Mouse (Mus musculus) myocyte (in vitro differentiated cells): ENCODE results near the gene Fam219a.

Experiments used
- MAX ChIP-seq: IDR thresholded peaks from one replicate; pipeline ENCODE4 v1.6.1; 2011; ENCODE audit warnings: low read depth, mild to moderate bottlenecking, control low read depth
- TCF3 ChIP-seq: IDR thresholded peaks from one replicate; pipeline ENCODE4 v1.6.1; 2011; ENCODE audit warnings: low read depth, control low read depth; ENCODE audit not compliant: insufficient read length

DNA sequence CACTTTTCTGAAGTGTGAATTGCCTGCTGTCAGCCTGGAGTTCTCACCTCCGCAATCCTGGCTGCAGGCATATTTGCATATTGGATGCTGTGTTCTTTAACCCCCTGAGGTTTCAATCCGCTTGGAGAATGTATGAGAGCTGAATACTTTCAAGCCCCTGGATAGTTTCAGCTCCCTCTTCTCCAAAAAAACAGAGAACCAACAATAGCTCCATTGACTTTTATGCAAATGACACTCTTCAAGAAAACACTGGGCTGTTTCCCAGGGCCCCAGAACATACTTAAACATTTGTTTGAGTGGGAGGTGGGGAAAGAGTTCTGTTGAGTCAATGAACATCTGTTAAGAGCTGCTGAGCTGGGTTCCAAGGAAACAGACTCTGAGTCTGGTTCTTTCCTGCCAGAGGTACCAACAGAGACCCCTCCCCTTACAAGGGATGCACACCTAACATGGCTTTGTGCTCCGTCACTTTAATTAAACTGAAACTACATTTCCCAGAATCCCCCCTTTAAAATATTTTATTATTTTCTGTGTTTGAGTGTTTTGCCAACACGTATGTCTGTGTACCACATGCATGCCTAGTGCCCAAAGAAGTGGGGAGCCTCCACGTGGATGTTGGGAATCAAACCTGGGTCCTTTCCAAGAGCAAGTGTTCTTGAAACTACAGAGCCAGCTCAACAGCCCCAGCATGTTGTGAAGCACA, 98.5 kb downstream of the Fam219a start:
- TF ChIP-seq TCF3 (no peak), MAX (no peak)
